Comparison of ENCODE assay signal across 18 mouse cellular contexts in genomic region chr6:145654062-145654836, GRCm38 (mm10). TPM values are rescaled to one million over a fixed set of nuclear protein-coding genes. Genes with fewer than 3 reads are reported as not detected.
DNase-seq lines count a peak whose midpoint lies in the region; ATAC-seq and TF ChIP-seq lines count a peak whose summit lies in the region.
"Had no signal": no experiment of that assay in that cellular context is flagged by ENCODE, and none has a peak within 500 bp of the region (broad histone marks: within the 10 kb centered on the region; RNA-seq: fewer than 3 reads in every experiment).

No protein-coding gene starts in this region.

- no peaks in the 10 kb centered on the region for H3K36me3 ChIP-seq in kidney, postnatal 0 days (ENCODE audit: insufficient read depth, low read length)
- no peaks in the 10 kb centered on the region for H3K36me3 ChIP-seq in CH12.LX (replicated peaks in 1 of 2; ENCODE audit: control insufficient read depth in 1 of 2, insufficient read depth in 1 of 2, low read length in 1 of 2)
- no peaks in the 10 kb centered on the region for H3K36me3 ChIP-seq in forebrain, embryonic 16.5 days (ENCODE audit: control insufficient read depth, insufficient read depth)
- no peaks in the 10 kb centered on the region for H3K36me3 ChIP-seq in kidney, embryonic 15.5 days
- H3K36me3 ChIP-seq: hindbrain, embryonic 15.5 days; liver, embryonic 15.5 days had no signal

- TF ChIP-seq RAD21 in CH12.LX (IDR thresholded peaks at IDR 0.05; ENCODE audit: low read depth, low read length) = no peak

- TF ChIP-seq CTCF in kidney, postnatal 0 days (IDR thresholded peaks at IDR 0.05; ENCODE audit: low read depth) = no peak
- TF ChIP-seq CTCF in CH12.LX (conservative IDR thresholded peaks at IDR 0.05 in 1 of 2, IDR thresholded peaks at IDR 0.05 in 1 of 2; ENCODE audit: low read depth in 2 of 2, low read length in 2 of 2) = no peak
- no peak for TF ChIP-seq CTCF in gastrocnemius, adult 2 months (IDR thresholded peaks at IDR 0.05)

- DNase-seq in kidney, postnatal 0 days (ENCODE audit: low spot score) = peak; percentile 32
- no peak for DNase-seq in kidney, postnatal 14 days
- peak; percentile 35 for DNase-seq in 3134 (ENCODE audit: extremely low read depth, insufficient read length, low spot score)
- DNase-seq in CH12.LX (ENCODE audit: extremely low read depth) = peak; percentile 29
- DNase-seq in urinary bladder, adult 2 months (ENCODE audit: low spot score) = no peak
- DNase-seq in gastrocnemius, adult 2 months = no peak
- DNase-seq: cerebellum, postnatal 14 days; kidney, adult 8-10 months had no signal

- TF ChIP-seq POLR2A in CH12.LX (IDR thresholded peaks at IDR 0.05; ENCODE audit: low read depth, low read length) = no peak

- H3K4me2 ChIP-seq in kidney, postnatal 0 days (ENCODE audit: low read length) = no peak overlapping the region
- H3K4me2 ChIP-seq in CH12.LX (ENCODE audit: insufficient read depth, low read depth, poor library complexity, severe bottlenecking) = no peak overlapping the region
- no peak overlapping the region for H3K4me2 ChIP-seq in forebrain, embryonic 16.5 days (ENCODE audit: low read length)
- H3K4me2 ChIP-seq in kidney, embryonic 15.5 days = no peak overlapping the region
- H3K4me2 ChIP-seq: hindbrain, embryonic 15.5 days; liver, embryonic 15.5 days had no signal

- H3K79me2 ChIP-seq in CH12.LX (replicated peaks; ENCODE audit: control insufficient read depth, extremely low read depth, insufficient read depth, poor library complexity, severe bottlenecking) = no peaks in the 10 kb centered on the region

- H3K4me1 ChIP-seq in kidney, postnatal 0 days (replicated peaks; ENCODE audit: insufficient read depth, low read length) = no peaks in the 10 kb centered on the region
- H3K4me1 ChIP-seq in CH12.LX (ENCODE audit: control insufficient read depth in 1 of 2, insufficient read depth in 2 of 2) = peaks cover 0 to 2% of the 10 kb centered on the region in 2 experiments; a peak in 1 of 4 replicates
- 0 out of 2 replicates have a peak, but pooled peaks cover 4% of the 10 kb centered on the region for H3K4me1 ChIP-seq in forebrain, embryonic 16.5 days (replicated peaks; ENCODE audit: control insufficient read depth, insufficient read depth, low read length)
- H3K4me1 ChIP-seq in kidney, embryonic 15.5 days = 0 out of 2 replicates have a peak, but pooled peaks cover 5% of the 10 kb centered on the region
- H3K4me1 ChIP-seq: hindbrain, embryonic 15.5 days; liver, embryonic 15.5 days had no signal

- no peaks in the 10 kb centered on the region for H3K9me3 ChIP-seq in kidney, postnatal 0 days (replicated peaks; ENCODE audit: low read length)
- peaks cover 6% of the 10 kb centered on the region for H3K9me3 ChIP-seq in CH12.LX (replicated peaks; ENCODE audit: low read length)
- H3K9me3 ChIP-seq in forebrain, embryonic 16.5 days (ENCODE audit: control insufficient read depth, low read length) = peaks cover 2% of the 10 kb centered on the region; the same call in 1 of the 2 replicates
- H3K9me3 ChIP-seq in kidney, embryonic 15.5 days (replicated peaks) = 0 out of 2 replicates have a peak, but pooled peaks cover 2% of the 10 kb centered on the region
- H3K9me3 ChIP-seq: hindbrain, embryonic 15.5 days; liver, embryonic 15.5 days had no signal

- no peak overlapping the region for H3K9ac ChIP-seq in kidney, postnatal 0 days (ENCODE audit: low read depth, low read length)
- H3K9ac ChIP-seq in CH12.LX (ENCODE audit: insufficient read depth, low read depth) = no peak overlapping the region
- no peak overlapping the region for H3K9ac ChIP-seq in forebrain, embryonic 16.5 days (replicated peaks; ENCODE audit: low read depth, low read length)
- H3K9ac ChIP-seq in kidney, embryonic 15.5 days = no peak overlapping the region
- H3K9ac ChIP-seq: hindbrain, embryonic 15.5 days; liver, embryonic 15.5 days had no signal

- ATAC-seq in kidney, postnatal 0 days (replicated peaks; ENCODE audit: low FRiP score, low read depth) = 0 out of 2 replicates have a peak, but pooled peaks have one; percentile 17
- peak; percentile 72 for ATAC-seq in forebrain, embryonic 16.5 days
- no peak for ATAC-seq in kidney, embryonic 15.5 days (replicated peaks; ENCODE audit: low FRiP score)

- H3K27me3 ChIP-seq in kidney, postnatal 0 days (ENCODE audit: insufficient read depth, low read length) = no peaks in the 10 kb centered on the region
- no peaks in the 10 kb centered on the region for H3K27me3 ChIP-seq in CH12.LX (replicated peaks)
- H3K27me3 ChIP-seq in forebrain, embryonic 16.5 days (replicated peaks; ENCODE audit: control insufficient read depth, insufficient read depth, low read length) = no peaks in the 10 kb centered on the region
- H3K27me3 ChIP-seq in kidney, embryonic 15.5 days = no peaks in the 10 kb centered on the region
- H3K27me3 ChIP-seq: hindbrain, embryonic 15.5 days; liver, embryonic 15.5 days had no signal

- H3K27ac ChIP-seq in kidney, postnatal 0 days = no peak overlapping the region
- H3K27ac ChIP-seq in CH12.LX (ENCODE audit: insufficient read depth, low read depth) = no peak overlapping the region
- H3K27ac ChIP-seq in forebrain, embryonic 16.5 days (ENCODE audit: low read length) = no peak overlapping the region
- no peak overlapping the region for H3K27ac ChIP-seq in gastrocnemius, adult 2 months
- H3K27ac ChIP-seq in kidney, embryonic 15.5 days = no peak overlapping the region
- H3K27ac ChIP-seq: hindbrain, embryonic 15.5 days; liver, embryonic 15.5 days had no signal

- no peak overlapping the region for H3K4me3 ChIP-seq in kidney, postnatal 0 days (replicated peaks; ENCODE audit: low read depth, low read length)
- H3K4me3 ChIP-seq in CH12.LX (replicated peaks in 1 of 3; ENCODE audit: low read depth in 2 of 3, low read length in 2 of 3, poor library complexity in 1 of 3) = no peak overlapping the region
- no peak overlapping the region for H3K4me3 ChIP-seq in forebrain, embryonic 16.5 days (replicated peaks; ENCODE audit: low read length)
- H3K4me3 ChIP-seq in gastrocnemius, adult 2 months = no peak overlapping the region
- no peak overlapping the region for H3K4me3 ChIP-seq in kidney, embryonic 15.5 days (replicated peaks)
- H3K4me3 ChIP-seq: hindbrain, embryonic 15.5 days; liver, embryonic 15.5 days; myocyte had no signal

- dilution Hi-C loops in CH12.LX (cut with MboI; ENCODE audit: extremely low pct_ligation_motif_present, extremely low pct_unique_long_range_greater_than_20kb, low sequenced_read_pairs) = no loop called here

- 74% methylated on average over 8 of the region's 8 CpGs for WGBS in kidney, postnatal 0 days
- WGBS in forebrain, embryonic 16.5 days = 69% methylated on average over 8 of the region's 8 CpGs
- WGBS in kidney, embryonic 15.5 days = 75% methylated on average over 8 of the region's 8 CpGs

- intact Hi-C loops in gastrocnemius, adult 2 months (cut with DNase I) = no loop called here

- TF ChIP-seq EP300 in CH12.LX (IDR thresholded peaks at IDR 0.05; ENCODE audit: low read length) = no peak

- in situ Hi-C loops in CH12.LX (cut with MboI; ENCODE audit: low pct_ligation_motif_present, low pct_unique_long_range_greater_than_20kb, low sequenced_read_pairs) = no loop called here

TF ChIP-seq in CH12.LX, 34 proteins besides CTCF, POLR2A, EP300 and RAD21:
- TF ChIP-seq NELFE (IDR thresholded peaks at IDR 0.05; ENCODE audit: low read depth, low read length) (no peak), KAT2A (IDR thresholded peaks at IDR 0.05; ENCODE audit: insufficient replicate concordance, low read length) (no peak), TCF12 (IDR thresholded peaks at IDR 0.05; ENCODE audit: low read depth, low read length) (no peak), USF1 (IDR thresholded peaks at IDR 0.05; ENCODE audit: low read depth, low read length) (peak; percentile 75), IRF4 (IDR thresholded peaks at IDR 0.05; ENCODE audit: low read depth, low read length) (no peak), SIN3A (IDR thresholded peaks at IDR 0.05; ENCODE audit: low read length) (no peak), USF2 (conservative IDR thresholded peaks at IDR 0.05; ENCODE audit: low read depth, low read length) (peak; percentile 89), PAX5 (IDR thresholded peaks at IDR 0.05; ENCODE audit: low read length) (no peak), CHD1 (IDR thresholded peaks at IDR 0.05; ENCODE audit: low read depth, low read length) (no peak), BHLHE40 (IDR thresholded peaks at IDR 0.05; ENCODE audit: low read depth, low read length) (peak; percentile 57), NRF1 (IDR thresholded peaks at IDR 0.05; ENCODE audit: low read depth, low read length) (no peak), ELF1 (IDR thresholded peaks at IDR 0.05; ENCODE audit: low read depth, low read length) (no peak), UBTF (IDR thresholded peaks at IDR 0.05; ENCODE audit: low read depth, low read length) (no peak), JUND (conservative IDR thresholded peaks at IDR 0.05; ENCODE audit: low read depth, low read length) (no peak), MXI1 (IDR thresholded peaks at IDR 0.05; ENCODE audit: low read depth, low read length) (no peak)
TF ChIP-seq in CH12.LX: peak in this region for 3.

RNA-seq across cellular contexts. Expression of gene Tuba3b, which starts 38.7 kb away (rescaled TPM):
- not detected in 2 replicates for polyA plus RNA-seq in kidney, postnatal 0 days (2015; fragmentation: Nextera tagmentation; extraction: Ambion mirVana)
- total RNA-seq in CH12.LX (2012; rRNA removed) (not detected in 2 replicates), CH12.LX (2014; rRNA removed) (not detected in 2 replicates)
- polyA plus RNA-seq in CH12.LX (2012; ENCODE audit: insufficient read length, low read depth) = not detected in 2 replicates
- polyA plus RNA-seq in forebrain, embryonic 16.5 days (2015; fragmentation: Nextera tagmentation; extraction: Ambion mirVana) = not detected in 2 replicates
- not detected in 2 replicates for polyA plus RNA-seq in urinary bladder, adult 2 months (2012; rRNA removed)
- total RNA-seq in gastrocnemius, adult 2 months (2021) = not detected
- not detected in 2 replicates for polyA plus RNA-seq in kidney, embryonic 15.5 days (2015; fragmentation: Nextera tagmentation; extraction: Ambion mirVana)
- total RNA-seq: gastrocnemius, postnatal 4 days; layer of hippocampus, postnatal 25 days had no signal
- polyA plus RNA-seq: embryonic facial prominence, embryonic 11.5 days; hindbrain, embryonic 15.5 days; limb, embryonic 11.5 days; myocyte; stomach, embryonic 16.5 days had no signal

RNA-seq across cellular contexts. Expression of gene Lmntd1, which starts 40.1 kb away (rescaled TPM):
- polyA plus RNA-seq in kidney, postnatal 0 days (2015; fragmentation: Nextera tagmentation; extraction: Ambion mirVana) = 2.6 and 3.0 TPM in 2 replicates
- total RNA-seq in CH12.LX (2012; rRNA removed) (0.08 TPM in 1 of 2 replicates, not detected in the other), CH12.LX (2014; rRNA removed) (0.26 and 0.35 TPM in 2 replicates)
- 0.43 and 0.48 TPM in 2 replicates for polyA plus RNA-seq in CH12.LX (2012; ENCODE audit: insufficient read length, low read depth)
- polyA plus RNA-seq in forebrain, embryonic 16.5 days (2015; fragmentation: Nextera tagmentation; extraction: Ambion mirVana) = 0.70 and 0.73 TPM in 2 replicates
- 0.11 and 0.22 TPM in 2 replicates for polyA plus RNA-seq in urinary bladder, adult 2 months (2012; rRNA removed)
- total RNA-seq in gastrocnemius, adult 2 months (2021) = under 1 TPM in 1 of 2 experiments, not detected in 1; 0.10 TPM
- polyA plus RNA-seq in kidney, embryonic 15.5 days (2015; fragmentation: Nextera tagmentation; extraction: Ambion mirVana) = 1.8 and 2.4 TPM in 2 replicates
- polyA plus RNA-seq: liver, embryonic 15.5 days; myocyte had no signal

Comparison
In these comparisons a context has a peak if more than half of its experiments do, and no peak if none do; other contexts are left out.
1. DNase-seq: peak in kidney, postnatal 0 days (single experiment), 3134 (single experiment) and CH12.LX (single experiment); none in kidney, postnatal 14 days (single experiment), urinary bladder, adult 2 months (single experiment) and gastrocnemius, adult 2 months (single experiment).